Mouse (Mus musculus): ENCODE results near the gene Iqcc.

- TF ChIP-seq CTCF (IDR thresholded peaks at IDR 0.05; ENCODE audit: control insufficient read depth, insufficient read depth, low read length) (no peak), POLR2A (IDR thresholded peaks at IDR 0.05; ENCODE audit: borderline replicate concordance, control insufficient read depth, low read depth, low read length) (no peak)
Observed at GRCm38 (mm10) chr4:129584370-129584769, 34.5 kb downstream of the Iqcc start.
